Mouse (Mus musculus) left cerebral cortex, adult 18-20 months (tissue): Measurements from ENCODE around the gene Jag1. TPM values are rescaled to one million over a fixed set of nuclear protein-coding genes. Genes with fewer than 3 reads are reported as not detected.

Experiments
- DNase-seq, 2 experiments: peaks; one replicate each; pipeline ENCODE4 v3.0.0; 2021 to 2022; ENCODE audit warnings: low spot score in 2 of 2, mixed read lengths in 1 of 2
- total RNA-seq, 2 experiments: library from RNA; stranded (reverse); gene quantifications; 2 replicates each; pipeline ENCODE4 v1.2.3; 2021

Jag1 gene
- total RNA-seq, 2 experiments from 2014 or later, result 5.6 to 6.7 TPM

DNA sequence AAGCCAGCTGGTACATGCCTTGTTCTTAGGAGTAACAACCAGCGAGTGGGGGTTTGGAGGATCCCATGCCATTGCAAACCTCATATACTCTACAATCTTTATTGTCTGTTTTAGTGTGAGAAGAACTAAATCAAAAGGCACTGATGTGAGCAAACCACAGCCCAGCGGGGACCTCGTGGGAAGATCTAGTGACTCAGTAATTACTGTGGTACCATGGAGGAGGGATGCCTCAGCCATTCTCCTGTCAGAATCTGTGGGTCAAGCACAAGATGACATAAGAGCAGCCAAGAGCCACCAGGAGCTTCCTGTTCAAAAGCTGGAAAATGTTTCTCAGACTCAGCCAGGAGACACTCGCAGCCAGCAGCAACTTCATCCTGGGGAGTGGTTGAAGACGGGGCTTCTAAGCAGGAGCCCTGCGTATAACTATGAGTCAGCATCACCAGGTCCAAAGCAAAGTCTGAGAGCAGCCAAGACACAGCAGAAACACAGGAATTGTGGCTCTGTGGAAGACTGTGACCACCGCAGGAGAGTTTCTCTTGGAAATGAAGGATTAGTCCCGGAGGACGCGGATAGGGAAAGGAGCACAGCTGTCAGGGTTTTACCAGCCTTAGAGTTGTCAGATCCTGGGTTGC lies 48.8 kb downstream of the Jag1 start:
- DNase-seq, result no peak

DNA sequence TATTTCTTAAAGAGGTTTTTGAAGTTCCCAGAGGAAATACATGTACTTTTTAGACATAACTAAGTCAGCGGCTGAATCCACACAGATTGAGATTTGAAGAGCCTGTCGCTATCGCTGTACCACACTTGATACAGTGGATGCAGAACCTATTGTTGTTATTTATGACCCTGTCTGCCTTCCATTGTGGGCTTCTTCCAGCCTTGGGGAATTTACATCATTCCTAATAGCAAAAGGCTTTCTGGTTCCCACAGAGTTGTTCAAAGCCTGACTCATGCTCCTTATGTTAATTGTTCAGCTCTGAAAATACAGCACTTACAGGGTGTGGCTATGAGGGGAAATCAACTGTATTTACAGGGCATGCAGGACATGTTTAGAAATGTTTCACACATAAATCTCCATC lies 51.9 kb downstream of the Jag1 start:
- no peak for DNase-seq

DNA sequence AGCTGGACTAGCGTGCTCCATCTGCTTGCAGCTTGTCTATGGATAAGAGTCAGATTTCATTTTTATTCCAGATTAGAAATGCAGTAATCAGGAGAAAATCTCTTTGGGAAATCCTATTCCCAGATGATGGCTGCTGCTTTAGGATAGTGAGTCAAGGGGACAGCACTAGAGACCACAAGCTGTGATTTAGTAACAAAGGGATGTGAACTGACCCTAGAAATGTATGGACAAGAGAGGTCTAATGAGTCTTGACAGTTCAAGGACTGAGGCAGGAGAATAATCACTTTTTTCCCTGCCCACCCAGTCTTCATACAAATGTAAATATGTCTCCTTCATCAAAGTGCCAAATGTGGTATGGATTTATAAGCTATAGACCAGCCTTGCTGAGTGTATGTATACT lies 52.6 kb downstream of the Jag1 start:
- no peak for DNase-seq

DNA sequence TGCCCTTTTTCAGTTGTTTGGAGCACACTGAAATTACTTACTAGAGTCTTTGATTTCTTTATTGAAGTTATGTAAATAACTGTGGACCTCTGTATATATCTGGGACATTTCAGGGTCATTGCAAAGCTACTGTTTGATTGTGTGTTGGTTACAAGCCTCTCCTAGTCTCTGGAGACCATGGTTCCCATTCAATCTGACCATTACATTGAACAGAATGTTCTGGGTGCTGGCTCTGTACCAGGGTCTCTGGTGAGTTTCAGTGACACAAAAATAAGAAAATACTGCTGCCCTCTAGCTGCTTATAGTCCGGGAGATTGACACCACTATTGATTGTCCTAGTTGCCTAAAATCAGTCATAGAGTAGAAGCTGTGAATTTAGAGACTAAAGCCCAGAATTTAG lies 66.5 kb downstream of the Jag1 start:
- DNase-seq, result no peak

GRCm38 (mm10) chr2:137049367-137049766 lies 67.1 kb downstream of the Jag1 start:
- DNase-seq, result no peak

DNA sequence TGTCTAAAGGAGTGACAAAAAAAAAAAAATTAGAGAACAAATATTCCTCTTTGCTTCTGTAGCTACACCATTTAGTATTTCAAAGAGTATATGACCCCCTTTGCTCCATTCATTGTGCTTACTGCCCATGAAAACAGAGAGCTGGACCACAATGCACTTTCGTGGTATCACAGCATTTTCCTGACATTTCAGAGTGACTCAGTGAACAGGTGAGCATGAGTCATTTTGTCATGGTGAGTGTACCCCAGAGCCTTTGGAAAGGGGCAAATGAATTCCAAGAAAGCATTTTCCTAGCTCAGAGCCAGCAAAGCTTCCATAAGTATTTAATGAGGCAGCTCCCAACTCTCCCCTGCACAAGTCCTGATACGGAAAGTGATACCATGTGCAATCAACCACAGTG lies 72.3 kb downstream of the Jag1 start:
- no peak for DNase-seq

Other genes with a start within 250 kb of the Jag1 start
- gene AL731706.2, start 231.0 kb downstream of the Jag1 start, total RNA-seq, result 10 to 100 TPM; 26.9 to 32.8 TPM
- 1 to 10 TPM; 8.1 to 8.3 TPM for gene Slx4ip, start 225.4 kb downstream of the Jag1 start, total RNA-seq
- 10 to 100 TPM; 14.1 to 20.4 TPM for gene AL731706.1, start 225.3 kb downstream of the Jag1 start, total RNA-seq
- 10 to 100 TPM; 28.5 to 29.5 TPM for gene Mkks, start 225.3 kb downstream of the Jag1 start, total RNA-seq